Mouse (Mus musculus): ENCODE measurements at regions not wholly inside any gene's neighbourhood (a gene's known extent, or its start where the extent isn't known, plus 50 kb on each side); places are given as distances from the start of the nearest gene placed in this dataset.

DNA sequence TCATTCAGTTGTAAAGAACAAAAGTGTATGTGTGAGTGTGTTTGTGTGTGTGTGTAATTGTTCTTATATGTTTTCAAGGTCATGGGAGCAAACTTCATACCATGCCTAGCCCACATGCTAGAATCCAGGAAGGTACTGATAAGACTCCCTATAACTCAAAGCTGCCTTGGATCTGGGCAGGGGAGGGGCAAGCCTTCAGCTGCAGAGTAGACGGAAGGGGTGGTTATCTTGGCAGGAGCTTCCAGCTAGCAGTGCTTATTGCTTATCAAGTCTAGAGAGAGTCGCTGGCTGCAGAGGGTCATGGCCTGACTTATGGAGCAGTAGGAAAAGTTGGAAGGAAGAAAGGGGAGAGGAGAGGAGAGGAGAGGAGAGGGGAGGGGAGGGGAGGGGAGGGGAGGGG is 172.0 kb downstream of the Ajap1 start:
- Histone ChIP-seq H3K27ac (ENCODE audit: low read depth) (no peak overlapping the region), H3K9ac (replicated peaks) (no peak overlapping the region), H3K4me3 (ENCODE audit: low read depth, low read length) (no peak overlapping the region), H3K27me3 (ENCODE audit: insufficient read depth, low read length) (no peaks in the 10 kb centered on the region), H3K4me2 (ENCODE audit: low read depth, low read length) (no peak overlapping the region), H3K4me1 (ENCODE audit: insufficient read depth) (no peaks in the 10 kb centered on the region), H3K9me3 (ENCODE audit: low read length) (no peaks in the 10 kb centered on the region; the same call in 1 of the 2 replicates), H3K36me3 (replicated peaks; ENCODE audit: insufficient read depth, low read length) (no peaks in the 10 kb centered on the region)
- TF ChIP-seq EP300 (IDR thresholded peaks at IDR 0.05; ENCODE audit: low read depth) (no peak), CTCF (IDR thresholded peaks at IDR 0.05; ENCODE audit: low read depth) (no peak)
- no peak for DNase-seq
- WGBS (ENCODE audit: insufficient replicate concordance) = 45% methylated on average over 2 of the region's 2 CpGs
- ATAC-seq = no peak

DNA sequence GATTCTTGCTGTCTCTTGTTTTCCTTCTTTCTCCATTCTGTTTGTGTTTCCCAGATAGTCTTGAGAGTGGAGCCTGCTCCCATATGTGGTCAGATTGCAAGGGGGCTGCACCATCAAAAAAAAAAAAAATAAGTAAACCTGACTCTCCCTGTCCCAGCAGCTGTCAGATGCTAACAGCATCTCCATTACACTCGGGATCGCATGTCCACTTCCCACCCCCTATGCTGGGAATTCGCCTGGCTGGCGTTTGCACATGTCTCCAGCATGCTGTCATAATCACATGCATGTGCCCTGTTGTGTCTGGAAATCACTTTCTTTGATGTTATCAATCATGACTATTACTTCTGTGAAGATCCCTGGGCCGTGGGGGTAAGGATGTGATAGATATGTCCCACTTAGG is 179.1 kb downstream of the Ajap1 start:
- no peak for TF ChIP-seq EP300 (IDR thresholded peaks at IDR 0.05; ENCODE audit: low read depth)
- TF ChIP-seq CTCF (IDR thresholded peaks at IDR 0.05; ENCODE audit: low read depth) = no peak
- 71% methylated on average over 5 of the region's 5 CpGs for WGBS (ENCODE audit: insufficient replicate concordance)
- no peak for DNase-seq

DNA sequence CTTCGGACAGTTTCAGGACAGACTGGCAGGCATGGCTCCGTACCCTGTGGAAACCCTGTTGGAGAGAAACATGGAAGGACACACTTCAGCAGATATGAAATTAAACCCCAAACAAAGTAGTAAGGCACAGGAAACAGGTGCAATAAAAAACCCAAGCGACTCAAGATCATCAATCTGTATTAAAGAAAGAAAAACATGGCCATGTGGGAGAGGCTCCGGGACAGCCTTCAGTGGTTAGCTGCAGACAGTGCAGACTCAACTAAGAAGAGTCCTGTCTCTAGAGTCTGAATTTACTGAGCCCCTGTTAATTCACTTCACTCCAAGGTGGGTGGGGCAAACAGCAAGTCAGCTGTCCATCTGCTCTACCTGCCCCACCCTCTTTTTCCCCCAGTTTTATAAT is 179.8 kb downstream of the Ajap1 start:
- H3K27ac ChIP-seq (ENCODE audit: low read depth) = no peak overlapping the region
- H3K4me1 ChIP-seq (ENCODE audit: insufficient read depth) = no peaks in the 10 kb centered on the region
- H3K9me3 ChIP-seq (ENCODE audit: low read length) = no peaks in the 10 kb centered on the region; the same call in none of the 2 replicates
- 74% methylated on average over 4 of the region's 4 CpGs for WGBS (ENCODE audit: insufficient replicate concordance)
- H3K36me3 ChIP-seq (replicated peaks; ENCODE audit: insufficient read depth, low read length) = no peaks in the 10 kb centered on the region
- TF ChIP-seq EP300 (IDR thresholded peaks at IDR 0.05; ENCODE audit: low read depth) = no peak
- TF ChIP-seq CTCF (IDR thresholded peaks at IDR 0.05; ENCODE audit: low read depth) = no peak
- H3K4me2 ChIP-seq (ENCODE audit: low read depth, low read length) = no peak overlapping the region
- DNase-seq (no peak), ATAC-seq (no peak)
- no peak overlapping the region for H3K9ac ChIP-seq (replicated peaks)
- H3K27me3 ChIP-seq (ENCODE audit: insufficient read depth, low read length) = no peaks in the 10 kb centered on the region
- H3K4me3 ChIP-seq (ENCODE audit: low read depth, low read length) = no peak overlapping the region

More for the DNA sequence above, 179.1 kb downstream of the Ajap1 start:
- no peaks in the 10 kb centered on the region; the same call in 1 of the 2 replicates for H3K9me3 ChIP-seq (ENCODE audit: low read length)
- no peaks in the 10 kb centered on the region for H3K27me3 ChIP-seq (ENCODE audit: insufficient read depth, low read length)
- no peak overlapping the region for H3K27ac ChIP-seq (ENCODE audit: low read depth)
- H3K4me1 ChIP-seq (ENCODE audit: insufficient read depth) = no peaks in the 10 kb centered on the region
- H3K36me3 ChIP-seq (replicated peaks; ENCODE audit: insufficient read depth, low read length) = no peaks in the 10 kb centered on the region
- no peak overlapping the region for H3K9ac ChIP-seq (replicated peaks)
- H3K4me3 ChIP-seq (ENCODE audit: low read depth, low read length) = no peak overlapping the region
- no peak overlapping the region for H3K4me2 ChIP-seq (ENCODE audit: low read depth, low read length)
- ATAC-seq = no peak

DNA sequence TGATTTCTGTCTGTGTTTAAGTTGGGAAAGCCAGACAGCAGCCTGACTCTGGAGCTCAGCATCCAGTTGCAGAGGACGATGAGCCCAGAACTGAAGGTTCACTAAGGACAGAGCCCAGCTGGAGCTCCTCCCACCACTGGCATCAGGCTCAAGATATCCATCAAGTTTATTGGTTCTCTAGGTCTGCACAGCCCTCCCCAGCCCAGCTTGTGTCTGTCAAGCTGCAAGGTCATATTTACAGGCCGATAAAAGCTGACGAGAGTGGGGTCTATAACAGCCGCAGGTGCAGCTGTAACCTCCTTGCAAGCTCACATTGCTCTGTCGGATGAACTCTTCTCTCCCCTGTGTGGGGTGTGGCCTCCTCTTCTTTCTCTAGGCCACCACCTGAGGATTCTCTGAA is 184.3 kb downstream of the Ajap1 start:
- no peaks in the 10 kb centered on the region for H3K4me1 ChIP-seq (ENCODE audit: insufficient read depth)
- H3K9me3 ChIP-seq (ENCODE audit: low read length) = no peaks in the 10 kb centered on the region; the same call in none of the 2 replicates
- ATAC-seq (no peak), DNase-seq (no peak)
- TF ChIP-seq CTCF (IDR thresholded peaks at IDR 0.05; ENCODE audit: low read depth) (no peak), EP300 (IDR thresholded peaks at IDR 0.05; ENCODE audit: low read depth) (no peak)
- WGBS (ENCODE audit: insufficient replicate concordance) = 73% methylated on average over 5 of the region's 5 CpGs
- no peak overlapping the region for H3K4me3 ChIP-seq (ENCODE audit: low read depth, low read length)
- no peak overlapping the region for H3K4me2 ChIP-seq (ENCODE audit: low read depth, low read length)
- no peaks in the 10 kb centered on the region for H3K27me3 ChIP-seq (ENCODE audit: insufficient read depth, low read length)
- no peak overlapping the region for H3K9ac ChIP-seq (replicated peaks)
- no peak overlapping the region for H3K27ac ChIP-seq (ENCODE audit: low read depth)
- no peaks in the 10 kb centered on the region for H3K36me3 ChIP-seq (replicated peaks; ENCODE audit: insufficient read depth, low read length)

DNA sequence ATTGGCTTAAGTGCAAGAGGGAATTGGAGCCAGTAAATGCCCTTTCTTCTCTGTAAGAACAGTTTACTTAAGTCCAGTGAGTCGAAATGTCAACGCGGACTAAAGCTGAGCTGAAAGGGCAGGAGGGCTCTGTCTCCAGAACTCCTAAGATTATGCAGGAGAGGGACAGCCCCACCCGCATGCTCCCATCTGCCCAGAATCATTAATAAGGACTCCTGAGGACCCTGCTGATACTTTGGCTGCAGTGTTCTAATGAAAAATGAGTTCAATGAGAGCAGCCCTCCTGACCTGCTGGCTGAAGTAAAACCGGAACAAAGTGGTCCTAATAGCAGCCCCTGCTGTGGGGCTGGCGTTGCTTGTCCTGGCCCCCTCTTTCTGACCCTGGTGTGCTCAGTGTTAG is 187.8 kb downstream of the Ajap1 start:
- DNase-seq (no peak), ATAC-seq (no peak)
- Histone ChIP-seq H3K9ac (replicated peaks) (no peak overlapping the region), H3K4me1 (ENCODE audit: insufficient read depth) (no peaks in the 10 kb centered on the region), H3K27ac (ENCODE audit: low read depth) (no peak overlapping the region), H3K4me3 (ENCODE audit: low read depth, low read length) (no peak overlapping the region), H3K9me3 (ENCODE audit: low read length) (no peaks in the 10 kb centered on the region; the same call in none of the 2 replicates), H3K36me3 (replicated peaks; ENCODE audit: insufficient read depth, low read length) (no peaks in the 10 kb centered on the region), H3K4me2 (ENCODE audit: low read depth, low read length) (no peak overlapping the region), H3K27me3 (ENCODE audit: insufficient read depth, low read length) (no peaks in the 10 kb centered on the region)
- TF ChIP-seq CTCF (IDR thresholded peaks at IDR 0.05; ENCODE audit: low read depth) (no peak), EP300 (IDR thresholded peaks at IDR 0.05; ENCODE audit: low read depth) (no peak)
- WGBS (ENCODE audit: insufficient replicate concordance) = 68% methylated on average over 6 of the region's 6 CpGs

DNA sequence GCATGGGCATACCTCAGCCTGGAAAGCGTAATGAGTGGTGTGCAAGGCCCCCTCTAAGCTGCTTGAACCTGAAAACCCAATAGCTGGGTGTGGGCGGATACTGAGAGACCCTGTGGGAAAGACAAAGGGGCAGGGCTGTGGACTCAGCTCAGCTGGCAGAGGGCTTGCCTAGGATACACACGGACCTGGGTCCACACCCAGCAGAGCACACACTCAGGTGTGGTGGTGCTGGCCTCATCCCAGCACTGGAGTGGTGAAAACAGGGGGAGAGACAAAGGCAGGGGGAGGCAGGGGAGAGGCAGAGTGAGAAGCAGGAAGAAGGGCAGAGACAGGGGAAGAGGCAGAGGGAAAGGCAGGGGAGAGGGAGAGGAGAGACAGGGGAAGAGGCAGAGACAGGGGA is 189.5 kb downstream of the Ajap1 start:
- 48% methylated on average over 3 of the region's 3 CpGs for WGBS (ENCODE audit: insufficient replicate concordance)
- DNase-seq (no peak), ATAC-seq (no peak)
- no peaks in the 10 kb centered on the region for H3K36me3 ChIP-seq (replicated peaks; ENCODE audit: insufficient read depth, low read length)
- no peaks in the 10 kb centered on the region; the same call in 1 of the 2 replicates for H3K9me3 ChIP-seq (ENCODE audit: low read length)
- H3K9ac ChIP-seq (replicated peaks) = no peak overlapping the region
- H3K4me2 ChIP-seq (ENCODE audit: low read depth, low read length) = no peak overlapping the region
- no peaks in the 10 kb centered on the region for H3K4me1 ChIP-seq (ENCODE audit: insufficient read depth)
- no peaks in the 10 kb centered on the region for H3K27me3 ChIP-seq (ENCODE audit: insufficient read depth, low read length)
- TF ChIP-seq EP300 (IDR thresholded peaks at IDR 0.05; ENCODE audit: low read depth) (no peak), CTCF (IDR thresholded peaks at IDR 0.05; ENCODE audit: low read depth) (no peak)
- no peak overlapping the region for H3K27ac ChIP-seq (ENCODE audit: low read depth)
- no peak overlapping the region for H3K4me3 ChIP-seq (ENCODE audit: low read depth, low read length)

DNA sequence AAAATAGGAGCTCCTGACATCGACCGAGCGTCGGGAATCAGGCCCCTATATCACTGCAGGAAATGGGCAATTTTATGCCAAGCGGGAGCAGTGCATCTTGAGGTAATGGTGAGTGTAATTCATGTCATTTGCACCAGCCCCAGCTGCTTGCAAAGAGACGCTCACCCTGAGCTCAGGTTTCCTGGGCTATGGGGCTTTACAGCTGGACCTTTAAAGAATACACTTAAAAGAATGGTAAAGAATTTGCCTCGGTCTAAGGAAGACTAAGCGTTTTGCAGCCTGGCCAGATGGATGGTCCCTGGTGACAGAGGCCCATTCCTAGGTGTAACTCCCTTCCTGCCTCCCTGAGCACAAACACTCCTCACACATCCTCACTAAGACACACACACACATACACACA is 194.2 kb downstream of the Ajap1 start:
- WGBS (ENCODE audit: insufficient replicate concordance) = 76% methylated on average over 8 of the region's 8 CpGs
- no peak overlapping the region for H3K27ac ChIP-seq (ENCODE audit: low read depth)
- no peak overlapping the region for H3K4me3 ChIP-seq (ENCODE audit: low read depth, low read length)
- no peak overlapping the region for H3K9ac ChIP-seq (replicated peaks)
- no peak for ATAC-seq
- H3K4me2 ChIP-seq (ENCODE audit: low read depth, low read length) = no peak overlapping the region
- no peak for TF ChIP-seq CTCF (IDR thresholded peaks at IDR 0.05; ENCODE audit: low read depth)
- TF ChIP-seq EP300 (IDR thresholded peaks at IDR 0.05; ENCODE audit: low read depth) = no peak
- no peak for DNase-seq
- H3K9me3 ChIP-seq (ENCODE audit: low read length) = peaks cover 8% of the 10 kb centered on the region; the same call in 1 of the 2 replicates
- H3K27me3 ChIP-seq (ENCODE audit: insufficient read depth, low read length) = no peaks in the 10 kb centered on the region
- H3K36me3 ChIP-seq (replicated peaks; ENCODE audit: insufficient read depth, low read length) = no peaks in the 10 kb centered on the region
- H3K4me1 ChIP-seq (ENCODE audit: insufficient read depth) = no peaks in the 10 kb centered on the region
